Mouse (Mus musculus): ENCODE data around the gene Arfgap1. TPM values are rescaled to one million over a fixed set of nuclear protein-coding genes. Genes with fewer than 3 reads are reported as not detected.
A peak's percentile ranks its signal among the peaks of the same experiment; 100 is the strongest.

Arfgap1 gene
- polyA plus RNA-seq, 1 experiment from 2014 or later, result 86.6 TPM

DNA sequence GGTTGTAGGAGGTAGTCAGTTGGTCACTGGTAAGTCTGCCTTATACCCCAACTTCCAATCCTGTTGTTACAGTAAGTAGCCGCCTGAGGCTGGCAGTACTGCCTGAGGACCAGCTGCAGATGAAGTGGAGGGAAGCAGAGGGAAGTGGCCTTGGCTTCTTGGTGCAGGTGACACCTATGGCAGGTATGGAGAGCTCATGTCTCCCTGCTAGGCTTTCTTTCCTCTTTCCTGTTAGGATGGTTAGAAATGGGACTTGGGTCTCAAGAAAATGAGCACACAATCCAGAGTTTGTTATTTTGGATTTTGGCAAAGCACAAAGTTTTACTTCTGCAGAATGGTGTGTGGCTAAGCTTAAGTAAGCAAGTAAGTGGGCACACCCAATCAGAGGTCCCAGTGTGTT is 21.9 kb downstream of the Arfgap1 start:
- Histone ChIP-seq H3K9ac (replicated peaks; ENCODE audit: low read length) (no peak overlapping the region), H3K36me3 (ENCODE audit: control insufficient read depth, insufficient read depth, low read length) (no peaks in the 10 kb centered on the region), H3K4me1 (ENCODE audit: control insufficient read depth, insufficient read depth, low read length) (peaks cover 10% of the 10 kb centered on the region; the same call in 1 of the 2 replicates), H3K27me3 (ENCODE audit: control insufficient read depth, insufficient read depth, low read length) (no peaks in the 10 kb centered on the region), H3K4me2 (ENCODE audit: low read length) (no peak overlapping the region), H3K27ac (replicated peaks; ENCODE audit: low read depth, low read length) (no peak overlapping the region), H3K9me3 (ENCODE audit: control insufficient read depth, low read length) (no peaks in the 10 kb centered on the region), H3K4me3 (replicated peaks; ENCODE audit: low read depth, low read length) (no peak overlapping the region)
- WGBS, result 79% methylated on average over 1 of the region's 1 CpGs
- DNase-seq (no peak), ATAC-seq (ENCODE audit: low FRiP score, low TSS enrichment) (no peak)

GRCm38 (mm10) chr2:180990347-180990746 is 23.3 kb downstream of the Arfgap1 start:
- H3K36me3 ChIP-seq (ENCODE audit: control insufficient read depth, insufficient read depth, low read length), result no peaks in the 10 kb centered on the region
- no peak for ATAC-seq (ENCODE audit: low FRiP score, low TSS enrichment)
- no peaks in the 10 kb centered on the region for H3K9me3 ChIP-seq (ENCODE audit: control insufficient read depth, low read length)
- 66% methylated on average over 4 of the region's 4 CpGs for WGBS
- H3K9ac ChIP-seq (replicated peaks; ENCODE audit: low read length), result no peak overlapping the region
- H3K4me3 ChIP-seq (replicated peaks; ENCODE audit: low read depth, low read length), result no peak overlapping the region
- no peaks in the 10 kb centered on the region for H3K27me3 ChIP-seq (ENCODE audit: control insufficient read depth, insufficient read depth, low read length)
- DNase-seq, result no peak
- no peak overlapping the region for H3K27ac ChIP-seq (replicated peaks; ENCODE audit: low read depth, low read length)
- H3K4me2 ChIP-seq (ENCODE audit: low read length), result no peak overlapping the region
- peaks cover 10% of the 10 kb centered on the region; the same call in 1 of the 2 replicates for H3K4me1 ChIP-seq (ENCODE audit: control insufficient read depth, insufficient read depth, low read length)

DNA sequence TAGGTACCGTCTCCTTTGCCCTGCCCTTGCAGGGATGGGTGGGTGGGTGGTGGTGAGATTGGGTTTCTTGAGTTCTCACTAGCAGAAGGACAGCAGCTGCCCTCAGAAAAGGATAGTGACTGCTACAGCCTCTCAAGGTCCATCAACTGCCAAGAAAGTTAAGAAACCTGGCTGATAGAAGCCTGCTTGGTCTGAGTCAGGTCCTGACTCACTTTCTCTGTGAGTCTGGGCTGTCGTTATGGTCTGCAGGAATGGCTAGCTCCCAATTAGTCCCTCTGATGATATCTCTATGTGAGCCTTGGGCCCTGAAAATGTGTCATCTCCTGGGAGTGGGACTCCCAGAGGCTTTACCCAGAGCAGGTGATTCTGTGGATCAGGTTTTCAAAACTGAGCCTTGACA is 27.3 kb downstream of the Arfgap1 start:
- 76% methylated on average over 2 of the region's 2 CpGs for WGBS
- H3K9me3 ChIP-seq (ENCODE audit: control insufficient read depth, low read length), result no peaks in the 10 kb centered on the region
- DNase-seq, result no peak
- no peak overlapping the region for H3K27ac ChIP-seq (replicated peaks; ENCODE audit: low read depth, low read length)
- H3K4me2 ChIP-seq (ENCODE audit: low read length), result no peak overlapping the region
- no peaks in the 10 kb centered on the region for H3K36me3 ChIP-seq (ENCODE audit: control insufficient read depth, insufficient read depth, low read length)
- H3K9ac ChIP-seq (replicated peaks; ENCODE audit: low read length), result no peak overlapping the region
- H3K4me3 ChIP-seq (replicated peaks; ENCODE audit: low read depth, low read length), result no peak overlapping the region
- H3K4me1 ChIP-seq (ENCODE audit: control insufficient read depth, insufficient read depth, low read length), result no peaks in the 10 kb centered on the region
- ATAC-seq (ENCODE audit: low FRiP score, low TSS enrichment), result no peak
- no peaks in the 10 kb centered on the region for H3K27me3 ChIP-seq (ENCODE audit: control insufficient read depth, insufficient read depth, low read length)

DNA sequence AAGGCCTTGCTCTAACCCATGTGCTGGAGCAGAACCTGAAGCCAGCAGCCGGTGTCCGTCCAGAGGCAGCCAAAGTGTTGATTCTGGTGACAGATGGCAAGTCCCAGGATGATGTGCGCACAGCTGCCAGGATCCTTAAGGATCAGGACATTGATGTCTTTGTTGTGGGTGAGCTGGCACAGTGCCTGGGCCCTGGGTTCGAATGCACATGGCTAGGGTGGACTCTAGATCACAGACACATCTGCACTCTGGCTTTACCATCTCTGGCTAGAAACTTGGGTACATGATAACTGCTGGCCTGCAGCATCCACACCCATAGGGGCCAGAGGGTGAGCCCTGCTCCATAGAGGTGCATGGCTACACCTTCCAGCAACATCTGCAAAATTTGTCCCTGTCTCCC is 28.4 kb downstream of the Arfgap1 start:
- Histone ChIP-seq H3K27ac (replicated peaks; ENCODE audit: low read depth, low read length) (no peak overlapping the region), H3K27me3 (ENCODE audit: control insufficient read depth, insufficient read depth, low read length) (no peaks in the 10 kb centered on the region), H3K9ac (replicated peaks; ENCODE audit: low read length) (no peak overlapping the region), H3K36me3 (ENCODE audit: control insufficient read depth, insufficient read depth, low read length) (no peaks in the 10 kb centered on the region), H3K4me2 (ENCODE audit: low read length) (no peak overlapping the region), H3K9me3 (ENCODE audit: control insufficient read depth, low read length) (no peaks in the 10 kb centered on the region), H3K4me1 (ENCODE audit: control insufficient read depth, insufficient read depth, low read length) (no peaks in the 10 kb centered on the region), H3K4me3 (replicated peaks; ENCODE audit: low read depth, low read length) (no peak overlapping the region)
- DNase-seq, result no peak
- no peak for ATAC-seq (ENCODE audit: low FRiP score, low TSS enrichment)
- 77% methylated on average over 4 of the region's 4 CpGs for WGBS

GRCm38 (mm10) chr2:180996436-180996835 is 29.4 kb downstream of the Arfgap1 start:
- DNase-seq (peak; percentile 84), ATAC-seq (ENCODE audit: low FRiP score, low TSS enrichment) (peak; percentile 53)
- Histone ChIP-seq H3K4me1 (ENCODE audit: control insufficient read depth, insufficient read depth, low read length) (no peaks in the 10 kb centered on the region), H3K4me3 (replicated peaks; ENCODE audit: low read depth, low read length) (no peak overlapping the region), H3K27ac (replicated peaks; ENCODE audit: low read depth, low read length) (no peak overlapping the region), H3K4me2 (ENCODE audit: low read length) (no peak overlapping the region), H3K9ac (replicated peaks; ENCODE audit: low read length) (no peak overlapping the region), H3K9me3 (ENCODE audit: control insufficient read depth, low read length) (no peaks in the 10 kb centered on the region), H3K27me3 (ENCODE audit: control insufficient read depth, insufficient read depth, low read length) (no peaks in the 10 kb centered on the region), H3K36me3 (ENCODE audit: control insufficient read depth, insufficient read depth, low read length) (no peaks in the 10 kb centered on the region)
- WGBS, result 19% methylated on average over 5 of the region's 5 CpGs

DNA sequence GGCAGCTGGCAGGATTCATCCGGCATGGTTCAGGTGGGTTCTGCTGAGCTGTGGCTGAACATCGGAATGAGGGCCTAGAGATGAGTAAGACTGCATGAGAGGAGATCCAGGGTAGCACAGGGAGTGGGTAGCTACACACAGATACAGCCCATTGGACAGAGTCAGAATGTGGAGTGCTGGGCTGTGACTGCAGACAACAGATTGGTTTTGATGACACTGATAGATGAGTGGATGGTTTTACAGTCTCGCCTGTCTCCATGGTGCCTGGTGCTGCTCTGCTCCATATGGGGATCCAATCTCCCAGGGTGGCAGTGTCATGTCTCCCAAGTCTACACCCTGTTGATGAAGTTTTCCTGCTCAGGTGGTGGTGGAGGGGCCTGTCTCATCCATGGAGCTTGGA is 29.9 kb downstream of the Arfgap1 start:
- ATAC-seq (ENCODE audit: low FRiP score, low TSS enrichment), result no peak

GRCm38 (mm10) chr2:181007054-181007453 is 40.0 kb downstream of the Arfgap1 start:
- ATAC-seq (ENCODE audit: low FRiP score, low TSS enrichment) (no peak), DNase-seq (no peak)
- no peak overlapping the region for H3K9ac ChIP-seq (replicated peaks; ENCODE audit: low read length)
- WGBS, result 33% methylated on average over 4 of the region's 4 CpGs
- no peaks in the 10 kb centered on the region for H3K4me1 ChIP-seq (ENCODE audit: control insufficient read depth, insufficient read depth, low read length)
- no peaks in the 10 kb centered on the region for H3K27me3 ChIP-seq (ENCODE audit: control insufficient read depth, insufficient read depth, low read length)
- no peak overlapping the region for H3K4me3 ChIP-seq (replicated peaks; ENCODE audit: low read depth, low read length)
- H3K4me2 ChIP-seq (ENCODE audit: low read length), result no peak overlapping the region
- H3K36me3 ChIP-seq (ENCODE audit: control insufficient read depth, insufficient read depth, low read length), result no peaks in the 10 kb centered on the region
- H3K27ac ChIP-seq (replicated peaks; ENCODE audit: low read depth, low read length), result no peak overlapping the region
- H3K9me3 ChIP-seq (ENCODE audit: control insufficient read depth, low read length), result no peaks in the 10 kb centered on the region

More for the DNA sequence above, 29.9 kb downstream of the Arfgap1 start:
- Histone ChIP-seq H3K9ac (replicated peaks; ENCODE audit: low read length) (no peak overlapping the region), H3K36me3 (ENCODE audit: control insufficient read depth, insufficient read depth, low read length) (no peaks in the 10 kb centered on the region), H3K4me3 (replicated peaks; ENCODE audit: low read depth, low read length) (no peak overlapping the region), H3K9me3 (ENCODE audit: control insufficient read depth, low read length) (no peaks in the 10 kb centered on the region), H3K4me2 (ENCODE audit: low read length) (no peak overlapping the region), H3K27me3 (ENCODE audit: control insufficient read depth, insufficient read depth, low read length) (no peaks in the 10 kb centered on the region), H3K27ac (replicated peaks; ENCODE audit: low read depth, low read length) (no peak overlapping the region), H3K4me1 (ENCODE audit: control insufficient read depth, insufficient read depth, low read length) (no peaks in the 10 kb centered on the region)
- 62% methylated on average over 3 of the region's 3 CpGs for WGBS
- DNase-seq, result no peak

DNA sequence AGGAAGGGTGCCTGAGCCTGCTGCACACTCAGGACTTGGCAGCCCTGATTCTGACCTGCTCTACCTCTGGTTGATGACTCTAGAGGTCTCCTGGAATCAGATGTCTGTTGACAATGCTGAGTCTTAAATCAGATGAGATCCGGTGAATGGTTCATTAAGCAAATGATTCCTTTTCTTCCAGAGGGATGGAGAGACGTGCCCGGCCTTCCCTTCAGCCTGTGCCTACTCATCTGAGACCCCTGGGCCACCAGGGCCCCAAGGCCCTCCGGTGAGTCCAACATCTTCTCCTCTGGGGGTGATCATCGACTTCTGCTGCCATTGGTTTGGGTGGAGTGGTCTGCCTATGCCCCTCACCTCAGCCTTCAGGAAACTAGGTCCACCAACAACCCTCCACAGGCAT is 41.3 kb downstream of the Arfgap1 start:
- Histone ChIP-seq H3K4me3 (replicated peaks; ENCODE audit: low read depth, low read length) (no peak overlapping the region), H3K9me3 (ENCODE audit: control insufficient read depth, low read length) (no peaks in the 10 kb centered on the region), H3K4me2 (ENCODE audit: low read length) (no peak overlapping the region), H3K9ac (replicated peaks; ENCODE audit: low read length) (no peak overlapping the region), H3K36me3 (ENCODE audit: control insufficient read depth, insufficient read depth, low read length) (no peaks in the 10 kb centered on the region), H3K27ac (replicated peaks; ENCODE audit: low read depth, low read length) (no peak overlapping the region), H3K27me3 (ENCODE audit: control insufficient read depth, insufficient read depth, low read length) (no peaks in the 10 kb centered on the region), H3K4me1 (ENCODE audit: control insufficient read depth, insufficient read depth, low read length) (no peaks in the 10 kb centered on the region)
- DNase-seq, result no peak
- no peak for ATAC-seq (ENCODE audit: low FRiP score, low TSS enrichment)
- WGBS, result 62% methylated on average over 5 of the region's 5 CpGs

DNA sequence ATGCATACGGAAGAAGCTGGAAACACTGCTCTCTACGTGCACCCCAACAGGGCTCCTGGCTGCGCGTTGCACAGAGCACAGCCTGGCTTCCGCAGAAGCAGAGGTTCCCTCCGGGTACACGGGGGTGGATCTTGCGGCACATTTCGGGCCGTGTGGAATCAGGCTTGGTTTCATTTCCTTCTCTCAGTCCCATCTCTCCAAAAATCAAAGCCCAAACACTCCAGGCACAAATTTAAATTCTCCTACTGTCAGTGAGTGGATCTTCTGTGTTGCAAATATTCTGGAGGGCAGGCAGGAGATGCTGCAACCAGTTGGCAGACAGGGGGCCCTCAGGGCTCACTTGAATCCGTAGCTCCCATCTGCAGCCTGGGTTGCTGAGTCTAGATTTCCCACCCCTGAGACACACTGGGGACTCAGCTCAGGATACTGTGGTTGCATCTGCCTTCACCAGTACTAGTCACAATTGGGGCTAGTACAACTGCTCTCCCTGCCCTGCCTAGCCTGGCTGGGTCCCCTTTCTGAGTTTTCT is 64.4 kb downstream of the Arfgap1 start:
- no peaks in the 10 kb centered on the region for H3K27me3 ChIP-seq (ENCODE audit: control insufficient read depth, insufficient read depth, low read length)
- H3K27ac ChIP-seq (replicated peaks; ENCODE audit: low read depth, low read length), result no peak overlapping the region
- H3K9me3 ChIP-seq (ENCODE audit: control insufficient read depth, low read length), result no peaks in the 10 kb centered on the region
- ATAC-seq (ENCODE audit: low FRiP score, low TSS enrichment) (no peak), DNase-seq (no peak)
- 0 out of 2 replicates have a peak, but pooled peaks cover 5% of the 10 kb centered on the region for H3K4me1 ChIP-seq (ENCODE audit: control insufficient read depth, insufficient read depth, low read length)
- no peak overlapping the region for H3K4me2 ChIP-seq (ENCODE audit: low read length)
- peaks cover 62% of the 10 kb centered on the region for H3K36me3 ChIP-seq (ENCODE audit: control insufficient read depth, insufficient read depth, low read length)
- H3K4me3 ChIP-seq (replicated peaks; ENCODE audit: low read depth, low read length), result no peak overlapping the region
- 83% methylated on average over 11 of the region's 11 CpGs for WGBS
- no peak overlapping the region for H3K9ac ChIP-seq (replicated peaks; ENCODE audit: low read length)
